Mouse (Mus musculus) layer of hippocampus, adult 11-12 months (tissue): ENCODE measurements around the gene Skap1.
A peak's percentile ranks its signal among the peaks of the same experiment; 100 is the strongest.

ENCODE experiments used
- DNase-seq: peaks from one replicate; pipeline ENCODE4 v3.0.0; 2022; ENCODE audit warnings: low spot score

Gene Skap1

DNA sequence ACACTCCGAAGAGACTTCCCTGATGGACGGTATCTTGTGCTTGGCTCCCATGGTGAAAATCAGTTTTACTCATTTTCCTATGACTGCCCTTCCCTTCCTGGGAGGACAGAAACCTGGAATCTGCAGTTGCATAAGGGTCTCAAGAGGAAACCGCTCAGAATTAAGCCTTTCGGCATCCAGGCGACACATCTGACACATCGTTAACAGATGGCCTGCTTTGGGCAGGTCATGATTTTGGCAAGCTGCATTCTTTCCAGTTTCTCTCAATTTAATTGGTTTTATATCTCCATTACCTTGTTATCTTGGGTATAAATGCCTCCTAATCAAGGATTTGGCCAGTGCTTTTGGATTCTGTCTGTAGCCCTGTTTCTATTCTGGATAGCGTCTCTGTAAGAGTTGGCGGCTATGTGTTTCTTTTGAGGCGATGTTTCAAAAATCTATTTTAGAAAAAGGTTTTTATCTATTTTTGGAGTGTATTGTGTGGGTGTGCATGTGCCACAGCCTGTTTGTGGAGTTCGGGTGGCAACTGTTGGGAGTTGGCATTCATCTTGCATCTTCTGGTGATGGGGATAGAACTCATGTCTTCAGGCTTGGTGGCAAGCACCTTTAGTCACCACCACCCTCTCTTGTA is 1.1 kb downstream of the Skap1 start:
- peak; percentile 22 for DNase-seq

DNA sequence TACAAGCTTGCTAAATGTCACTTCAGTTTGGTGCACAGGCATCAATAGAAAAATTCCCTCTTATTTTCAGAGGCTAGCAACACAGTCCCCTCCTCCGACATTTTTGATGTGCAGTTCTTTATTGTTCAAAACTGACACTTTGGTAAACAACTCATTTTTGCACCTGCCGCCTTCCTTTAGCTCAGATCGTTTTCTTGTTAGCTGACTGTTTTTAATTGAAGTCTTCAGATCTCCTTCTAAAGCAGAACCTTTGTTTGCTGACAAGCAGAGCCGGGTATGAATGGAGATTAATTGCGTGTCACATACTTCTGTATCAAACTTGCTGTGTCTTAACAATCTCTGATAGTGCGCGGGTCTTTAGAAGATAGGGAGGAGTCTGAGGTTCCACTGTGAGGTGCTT is 2.0 kb downstream of the Skap1 start:
- no peak for DNase-seq

DNA sequence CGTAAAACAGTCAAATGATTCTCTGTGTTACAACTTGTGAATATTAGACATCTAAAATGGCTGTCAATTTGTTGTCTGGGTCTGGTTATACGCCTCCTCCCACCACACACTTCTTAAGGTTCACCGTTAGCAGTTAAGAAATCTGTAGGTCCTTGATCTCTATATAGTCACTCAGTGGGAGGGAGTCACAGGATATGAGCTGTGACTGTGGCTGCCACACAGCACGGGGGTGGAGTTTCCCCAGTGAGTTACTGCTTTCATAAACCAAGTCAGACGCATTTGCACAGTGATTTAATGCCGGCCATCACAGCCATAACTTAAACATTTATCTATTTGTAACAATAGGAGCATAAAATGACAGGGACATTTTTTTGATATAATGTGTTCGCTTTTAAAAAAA is 2.6 kb downstream of the Skap1 start:
- no peak for DNase-seq

GRCm38 (mm10) chr11:96468048-96468745 is 3.8 kb downstream of the Skap1 start:
- DNase-seq: no peak

GRCm38 (mm10) chr11:96482711-96483110 is 18.3 kb downstream of the Skap1 start:
- no peak for DNase-seq

DNA sequence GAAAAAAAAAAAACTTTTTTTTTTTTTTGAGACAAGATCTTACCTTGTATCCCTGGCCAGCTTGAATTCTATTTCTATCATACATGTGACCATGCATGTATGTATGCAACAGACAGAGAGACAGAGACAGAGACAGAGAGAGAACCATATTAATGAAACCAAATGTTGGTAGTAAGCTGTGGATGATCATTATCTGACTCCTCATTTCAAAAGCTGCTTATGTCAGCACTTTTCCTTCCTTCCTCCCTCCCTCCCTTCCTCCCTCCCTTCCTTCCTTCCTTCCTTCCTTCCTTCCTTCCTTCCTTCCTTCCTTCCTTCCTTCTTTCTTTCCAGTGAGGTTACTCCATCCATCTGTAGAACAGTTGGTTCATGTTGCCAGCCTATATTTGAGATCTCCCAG is 18.8 kb downstream of the Skap1 start:
- no peak for DNase-seq

- DNase-seq: no peak
Observed at GRCm38 (mm10) chr11:96498481-96498880, 34.1 kb downstream of the Skap1 start.

DNA sequence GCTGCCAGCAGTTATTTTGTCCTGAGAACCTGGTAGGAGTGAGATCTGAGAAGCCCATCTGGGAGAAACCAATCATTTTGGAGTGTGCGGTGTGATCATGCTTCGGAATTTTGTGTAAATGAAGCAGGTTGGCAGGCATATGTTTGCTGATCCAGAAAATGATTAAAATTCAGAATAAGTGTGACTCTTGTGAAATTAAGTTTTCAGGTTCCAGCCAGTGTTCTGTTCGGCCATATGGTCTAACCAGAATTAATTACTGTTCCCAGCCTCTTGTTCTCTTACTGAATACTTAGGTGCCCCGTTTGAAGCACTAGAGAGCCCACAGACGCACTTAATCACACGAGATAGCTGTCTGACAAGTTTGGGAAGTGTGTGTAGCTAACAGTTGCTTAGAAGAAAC is 36.6 kb downstream of the Skap1 start:
- DNase-seq: peak; percentile 49

DNA sequence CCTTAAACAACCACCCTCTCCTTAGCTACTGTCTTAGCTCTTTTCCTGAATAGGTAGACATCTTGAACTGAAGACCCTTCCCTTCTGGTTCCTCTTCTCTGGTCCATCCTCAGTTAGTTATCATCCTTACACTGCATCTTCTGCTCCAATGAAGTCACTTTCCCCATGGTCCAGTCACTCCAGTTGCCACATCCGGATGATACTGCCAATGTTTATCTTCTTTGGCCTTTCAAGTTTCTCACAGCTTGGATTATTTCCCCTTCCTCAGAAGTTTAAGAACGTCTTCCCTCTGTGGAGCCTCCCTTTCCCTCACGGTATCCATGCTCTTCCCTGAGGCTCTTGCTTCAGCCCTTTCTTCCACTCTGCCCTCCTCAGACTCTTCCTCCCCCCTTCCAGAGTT is 38.6 kb downstream of the Skap1 start:
- no peak for DNase-seq

DNA sequence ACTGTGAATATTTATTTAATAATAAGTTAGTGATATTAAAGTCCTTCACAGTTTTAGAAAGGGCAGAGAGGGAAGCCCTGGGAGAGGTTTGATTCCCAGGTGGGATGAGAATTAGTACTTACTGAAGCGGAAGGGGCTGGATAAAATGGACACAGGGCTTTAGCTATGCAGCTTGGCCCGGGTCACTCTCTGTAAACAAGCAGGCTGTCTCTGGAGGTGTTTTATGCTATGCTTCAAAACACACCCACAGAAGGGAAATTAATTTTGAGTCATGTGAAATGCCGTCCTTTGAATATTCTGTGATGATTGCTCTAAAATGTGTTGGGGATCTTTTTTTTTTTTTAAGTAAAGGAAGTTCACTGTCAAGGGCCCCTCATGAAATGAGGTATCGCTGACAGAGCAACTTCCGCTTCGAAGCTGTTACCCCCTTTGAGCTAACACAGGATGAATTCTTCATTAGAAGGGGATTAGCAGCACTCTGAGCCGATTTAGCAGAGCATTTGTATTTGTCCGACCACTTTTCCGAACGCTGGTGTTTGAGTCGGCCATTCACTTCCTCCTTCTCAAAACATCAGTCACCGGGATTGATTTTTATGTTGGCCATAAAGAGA is 40.2 kb downstream of the Skap1 start:
- DNase-seq: no peak

- no peak for DNase-seq
Observed at GRCm38 (mm10) chr11:96505841-96506240, 41.4 kb downstream of the Skap1 start.

GRCm38 (mm10) chr11:96515164-96515563 is 50.8 kb downstream of the Skap1 start:
- DNase-seq: no peak

- DNase-seq: no peak
Observed at GRCm38 (mm10) chr11:96524541-96524940, 60.1 kb downstream of the Skap1 start.

- DNase-seq: no peak
Observed at GRCm38 (mm10) chr11:96526137-96526621, 61.8 kb downstream of the Skap1 start.

DNA sequence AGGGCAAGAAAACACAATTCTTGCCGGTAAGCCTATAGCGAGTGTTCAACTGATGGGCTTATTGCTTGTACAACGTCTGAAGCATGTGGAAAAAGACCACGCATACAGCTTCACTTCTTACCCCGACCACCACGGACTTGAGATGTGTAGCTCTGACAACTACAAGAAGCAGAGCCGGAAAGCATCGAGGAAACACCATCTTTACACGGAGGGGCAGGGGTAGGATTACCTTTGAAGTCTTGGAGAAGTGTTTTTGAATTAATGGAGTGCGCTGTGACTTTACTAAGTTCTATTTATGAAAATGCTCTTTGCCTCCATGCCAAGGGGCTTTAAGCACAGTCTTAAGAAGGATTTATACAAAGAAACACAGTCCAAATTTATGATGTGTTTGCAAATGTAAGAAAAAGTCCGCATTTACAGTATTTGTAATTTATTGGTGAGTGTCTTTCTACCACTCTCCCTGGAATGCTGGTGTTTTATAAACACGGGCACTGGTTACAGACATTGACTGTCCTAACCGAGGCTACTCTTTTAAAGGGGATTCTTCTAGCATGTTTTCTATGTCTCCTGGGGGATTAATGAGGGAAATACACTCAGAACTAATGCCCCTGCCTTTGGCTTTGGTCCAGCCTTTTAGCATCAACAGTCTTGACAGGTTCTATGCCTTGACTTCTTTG is 67.5 kb downstream of the Skap1 start:
- DNase-seq: no peak

DNA sequence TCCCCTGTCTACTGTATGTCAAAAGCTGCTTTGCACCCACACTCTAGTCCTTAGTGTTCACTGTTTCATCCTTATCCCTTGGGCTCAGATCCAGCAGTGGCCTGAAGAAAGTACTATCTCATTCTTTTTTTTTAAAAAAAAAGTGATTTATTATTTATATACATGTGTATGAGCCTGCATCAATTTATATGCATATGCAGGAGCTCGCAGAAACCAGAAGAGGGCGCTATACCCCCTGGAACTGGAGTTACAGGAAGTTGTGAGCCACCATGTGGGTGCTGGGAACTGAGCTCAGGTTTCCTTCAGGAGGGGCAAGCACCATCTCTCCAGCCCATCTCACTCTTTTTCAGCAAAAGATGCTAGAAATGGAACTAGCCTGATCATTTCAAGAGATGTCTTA is 70.1 kb downstream of the Skap1 start:
- no peak for DNase-seq

- peak; percentile 24 for DNase-seq
Observed at GRCm38 (mm10) chr11:96536146-96536545, 71.8 kb downstream of the Skap1 start.

- DNase-seq: no peak
Observed at GRCm38 (mm10) chr11:96542003-96542402, 77.6 kb downstream of the Skap1 start.

GRCm38 (mm10) chr11:96542561-96542960 is 78.2 kb downstream of the Skap1 start:
- no peak for DNase-seq

- DNase-seq: no peak
Observed at GRCm38 (mm10) chr11:96546428-96546827, 82.0 kb downstream of the Skap1 start.

- no peak for DNase-seq
Observed at GRCm38 (mm10) chr11:96550960-96551703, 86.7 kb downstream of the Skap1 start.

- peak; percentile 15 for DNase-seq
Observed at GRCm38 (mm10) chr11:96553091-96553490, 88.7 kb downstream of the Skap1 start.
